Mouse (Mus musculus): Measurements from ENCODE around the gene Gm10053.

GRCm38 (mm10) chr19:24848844-24849243 lies 26.6 kb upstream of the Gm10053 start:
- TF ChIP-seq CTCF (IDR thresholded peaks at IDR 0.05) (no peak), EP300 (IDR thresholded peaks at IDR 0.05) (no peak)

Measured in lung, postnatal 0 days (tissue).